Mouse (Mus musculus) limb, embryonic 14.5 days (tissue): Measurements from ENCODE around the gene Ptpn12. TPM values are rescaled to one million over a fixed set of nuclear protein-coding genes. Genes with fewer than 3 reads are reported as not detected.

Source experiments
- ATAC-seq: fragments of 200-750 bp; cut with Nextera tagmentation; 2 replicates; pipeline ENCODE4 v1.8.0; 2017; ENCODE audit warnings: low read depth, moderate number of reproducible peaks, moderate TSS enrichment; ENCODE audit not compliant: low FRiP score
- DNase-seq: peaks from one replicate; pipeline ENCODE4 v3.0.0-alpha.2; 2015; ENCODE audit warnings: low spot score
- H3K27ac ChIP-seq: fragments of 300-500 bp; sonication (generic); replicated peaks from 2 replicates; pipeline ENCODE4 v1.5.1; 2014; ENCODE audit warnings: low read depth, mild to moderate bottlenecking, low read length, moderate library complexity, mixed read lengths
- H3K27me3 ChIP-seq: fragments of 300-500 bp; sonication (generic); 2 replicates; pipeline ENCODE4 v1.6.1; 2014; ENCODE audit warnings: low read length, mixed read lengths; ENCODE audit not compliant: control insufficient read depth, insufficient read depth
- H3K36me3 ChIP-seq: fragments of 300-500 bp; sonication (generic); 2 replicates; pipeline ENCODE4 v1.6.1; 2014; ENCODE audit warnings: mild to moderate bottlenecking, low read length, moderate library complexity, mixed read lengths; ENCODE audit not compliant: control insufficient read depth, insufficient read depth
- H3K4me1 ChIP-seq: fragments of 300-500 bp; sonication (generic); 2 replicates; pipeline ENCODE4 v1.6.1; 2014; ENCODE audit warnings: antibody characterized with exemption, low read length, mixed read lengths; ENCODE audit not compliant: control insufficient read depth, insufficient read depth
- H3K4me2 ChIP-seq: fragments of 300-500 bp; sonication (generic); replicated peaks from 2 replicates; pipeline ENCODE4 v1.6.1; 2014; ENCODE audit warnings: low read depth, mild to moderate bottlenecking, low read length, moderate library complexity; ENCODE audit not compliant: severe bottlenecking
- H3K4me3 ChIP-seq: fragments of 300-500 bp; sonication (generic); replicated peaks from 2 replicates; pipeline ENCODE4 v1.5.1; 2014; ENCODE audit warnings: low read length
- H3K9ac ChIP-seq: fragments of 300-500 bp; sonication (generic); 2 replicates; pipeline ENCODE4 v1.6.1; 2014; ENCODE audit warnings: mild to moderate bottlenecking, low read depth, low read length, moderate library complexity; ENCODE audit not compliant: severe bottlenecking
- H3K9me3 ChIP-seq: fragments of 300-500 bp; sonication (generic); 2 replicates; pipeline ENCODE4 v1.6.1; 2016; ENCODE audit warnings: low read length; ENCODE audit not compliant: control insufficient read depth
- POLR2A ChIP-seq: fragments of 200-500 bp; IDR thresholded peaks from 2 replicates; pipeline ENCODE4 v1.8.0; 2012; ENCODE audit warnings: inconsistent platforms, mild to moderate bottlenecking, moderate library complexity, borderline replicate concordance; ENCODE audit not compliant: insufficient read depth, insufficient read length; ENCODE audit errors: extremely low read depth
- WGBS: fragments of 180-500 bp; shearing (Covaris S2); extraction: QIAGEN DNeasy Blood & Tissue Kit; methylation state at CpG from one replicate; pipeline ENCODE4 v1.1.7; 2014; 5-methylcytosine and 5-hydroxymethylcytosine counted together
- polyA plus RNA-seq, 2 experiments: library from polyadenylated mRNA; depleted of rRNA in 1 of 2; stranded (reverse) in 1 of 2; unstranded in 1 of 2; fragments of >200 nt; fragmentation: Nextera tagmentation in 1 of 2; extraction: Ambion mirVana in 1 of 2; gene quantifications; 2 replicates each; pipeline versions ENCODE4 v1.2.1 to v1.2.3; 2012 to 2014

The Ptpn12 gene
- polyA plus RNA-seq, 2 experiments = 25.4 to 67.4 TPM

DNA sequence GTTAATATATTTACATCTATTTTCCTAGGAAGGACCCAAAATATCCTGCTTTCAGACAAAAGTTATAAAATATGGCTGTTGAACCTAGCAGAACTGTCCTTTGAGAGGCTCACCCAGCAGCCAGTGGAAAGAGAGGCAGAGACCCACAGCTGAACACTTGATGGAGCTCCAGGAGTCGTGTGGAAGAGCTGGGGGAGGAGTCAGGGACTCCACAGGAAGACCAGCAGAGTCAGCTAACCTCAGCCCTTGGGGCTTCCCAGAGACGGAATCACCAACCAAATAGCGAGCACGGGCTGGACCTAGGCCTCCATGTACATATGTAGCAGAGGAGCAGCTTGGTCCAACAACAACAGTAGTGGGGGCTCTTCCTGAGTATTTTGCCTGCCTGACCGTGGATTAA lies 38.6 kb downstream of the Ptpn12 start:
- DNase-seq (no peak), ATAC-seq (no peak)
- H3K4me2 ChIP-seq = no peak overlapping the region
- H3K27me3 ChIP-seq = no peaks in the 10 kb centered on the region
- no peak overlapping the region for H3K9ac ChIP-seq
- no peak for TF ChIP-seq POLR2A
- no peak overlapping the region for H3K27ac ChIP-seq
- H3K9me3 ChIP-seq = no peaks in the 10 kb centered on the region
- H3K4me3 ChIP-seq = no peak overlapping the region
- 58% methylated on average over 5 of the region's 5 CpGs for WGBS
- peaks cover 37% of the 10 kb centered on the region for H3K36me3 ChIP-seq
- no peaks in the 10 kb centered on the region for H3K4me1 ChIP-seq

DNA sequence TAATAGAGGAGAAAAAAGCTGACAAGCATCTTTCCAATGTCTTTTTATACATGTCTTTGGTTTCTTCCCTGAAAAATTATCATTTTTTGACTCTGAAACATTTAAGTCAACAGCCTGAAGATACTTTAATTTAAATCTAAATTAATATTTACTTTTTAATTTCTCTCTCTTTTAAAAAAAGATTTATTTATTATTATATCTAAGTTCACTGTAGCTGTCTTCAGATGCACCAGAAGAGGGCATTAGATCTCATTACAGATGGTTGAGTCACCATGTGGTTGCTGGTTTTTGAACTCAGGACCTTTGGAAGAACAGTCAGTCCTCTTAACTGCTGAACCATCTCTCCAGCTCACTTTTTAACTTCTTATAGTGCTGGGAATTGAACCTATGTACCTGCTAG lies 44.8 kb downstream of the Ptpn12 start:
- Histone ChIP-seq H3K4me1 (no peaks in the 10 kb centered on the region), H3K4me2 (no peak overlapping the region), H3K27ac (no peak overlapping the region), H3K9me3 (no peaks in the 10 kb centered on the region), H3K9ac (no peak overlapping the region), H3K27me3 (no peaks in the 10 kb centered on the region), H3K36me3 (peaks cover 61% of the 10 kb centered on the region), H3K4me3 (no peak overlapping the region)
- no peak for DNase-seq
- ATAC-seq = no peak
- no peak for TF ChIP-seq POLR2A

DNA sequence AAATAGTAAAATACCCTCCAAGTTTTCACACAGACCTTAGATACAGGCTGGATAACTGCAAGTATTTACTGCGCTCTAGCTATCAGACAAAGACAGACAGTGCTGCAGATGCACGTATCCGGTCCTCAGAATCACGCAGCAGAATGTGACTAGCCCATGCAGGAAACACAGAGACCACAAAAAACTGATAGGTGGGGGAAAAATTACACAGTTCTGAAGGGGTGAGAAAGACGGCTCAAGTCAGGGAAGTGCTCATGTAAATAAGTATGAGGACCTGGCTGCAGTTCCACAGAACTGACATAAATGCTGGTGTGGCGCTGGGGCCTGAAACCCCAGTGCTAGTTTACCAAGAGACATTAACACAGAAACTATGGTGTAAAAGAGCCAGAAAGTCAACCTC lies 53.0 kb downstream of the Ptpn12 start:
- no peak overlapping the region for H3K4me2 ChIP-seq
- H3K27me3 ChIP-seq = no peaks in the 10 kb centered on the region
- TF ChIP-seq POLR2A = no peak
- H3K27ac ChIP-seq = no peak overlapping the region
- H3K36me3 ChIP-seq = peaks cover 65% of the 10 kb centered on the region
- no peak overlapping the region for H3K4me3 ChIP-seq
- H3K4me1 ChIP-seq = no peaks in the 10 kb centered on the region
- DNase-seq = no peak
- ATAC-seq = no peak
- H3K9ac ChIP-seq = no peak overlapping the region
- 93% methylated on average over 6 of the region's 6 CpGs for WGBS
- no peaks in the 10 kb centered on the region for H3K9me3 ChIP-seq

DNA sequence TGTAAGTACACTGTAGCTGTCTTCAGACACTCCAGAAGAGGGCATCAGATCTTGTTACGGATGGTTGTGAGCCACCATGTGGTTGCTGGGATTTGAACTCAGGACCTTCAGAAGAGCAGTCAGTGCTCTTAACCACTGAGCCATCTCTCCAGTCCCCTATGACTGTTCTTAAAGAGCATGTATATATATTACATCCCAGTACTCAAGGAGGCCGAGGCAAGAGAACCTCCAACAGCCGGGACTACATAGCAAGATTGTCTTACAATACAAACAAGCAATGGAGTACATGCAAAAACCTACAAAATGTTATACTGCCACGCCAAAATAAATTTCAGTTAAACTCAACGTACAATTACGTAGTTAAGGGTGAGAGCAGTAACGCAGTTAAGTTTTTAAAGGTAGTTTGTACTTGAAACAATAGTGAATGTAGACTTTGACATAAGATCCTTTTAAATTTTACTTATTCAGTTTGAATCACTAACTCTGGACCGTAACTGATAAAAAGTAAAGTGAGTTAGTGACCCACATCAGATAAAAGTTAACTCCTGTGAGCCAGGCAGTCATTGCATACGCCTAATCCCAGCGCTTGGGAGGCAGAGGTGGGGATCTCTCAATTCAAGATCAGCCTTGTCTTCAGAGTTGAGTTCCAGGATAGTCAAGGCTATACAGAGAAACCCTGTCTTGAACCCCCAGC lies 53.9 kb downstream of the Ptpn12 start:
- no peak for DNase-seq
- Histone ChIP-seq H3K4me1 (no peaks in the 10 kb centered on the region), H3K27ac (no peak overlapping the region), H3K9me3 (no peaks in the 10 kb centered on the region), H3K4me3 (no peak overlapping the region), H3K4me2 (no peak overlapping the region), H3K9ac (no peak overlapping the region), H3K36me3 (peaks cover 70% of the 10 kb centered on the region), H3K27me3 (no peaks in the 10 kb centered on the region)
- ATAC-seq = no peak
- no peak for TF ChIP-seq POLR2A
- WGBS = 90% methylated on average over 10 of the region's 10 CpGs

DNA sequence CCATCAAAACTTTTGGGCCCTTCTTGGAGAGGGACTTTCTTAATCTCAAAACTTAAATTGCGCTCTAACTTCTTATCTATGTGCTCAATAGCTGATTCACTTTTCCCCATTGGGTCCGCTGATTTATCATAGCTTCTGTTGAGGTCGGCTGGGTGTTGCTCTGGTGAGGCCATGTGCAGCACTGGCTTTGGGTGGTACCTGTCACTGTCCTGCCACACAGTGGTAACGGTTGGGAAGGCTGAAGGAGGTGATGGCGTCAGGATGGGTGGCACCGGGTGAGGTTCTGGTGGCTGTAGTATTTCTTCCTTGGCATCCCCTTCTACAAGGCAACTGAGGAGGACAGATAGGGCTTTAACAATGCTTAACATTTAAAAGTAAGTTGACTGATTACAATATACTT lies 57.3 kb downstream of the Ptpn12 start:
- no peak overlapping the region for H3K27ac ChIP-seq
- 93% methylated on average over 6 of the region's 6 CpGs for WGBS
- ATAC-seq = no peak
- DNase-seq = no peak
- no peak overlapping the region for H3K9ac ChIP-seq
- no peaks in the 10 kb centered on the region for H3K9me3 ChIP-seq
- no peak for TF ChIP-seq POLR2A
- H3K4me3 ChIP-seq = no peak overlapping the region
- no peaks in the 10 kb centered on the region for H3K4me1 ChIP-seq
- H3K4me2 ChIP-seq = no peak overlapping the region
- peaks cover 81% of the 10 kb centered on the region for H3K36me3 ChIP-seq
- no peaks in the 10 kb centered on the region for H3K27me3 ChIP-seq
